Comparison of ENCODE assay signal across 8 mouse cellular contexts in genomic region chr4:108327730-108328484, GRCm38 (mm10). TPM values are rescaled to one million over a fixed set of nuclear protein-coding genes. Genes with fewer than 3 reads are reported as not detected.
DNase-seq lines count a peak whose midpoint lies in the region; ATAC-seq and TF ChIP-seq lines count a peak whose summit lies in the region.

Coa7 (plus strand) TSS chr4:108328140.

- H3K9me3 ChIP-seq in forebrain, embryonic 14.5 days (replicated peaks; ENCODE audit: control insufficient read depth, low read length): no peaks in the 10 kb centered on the region

- H3K27me3 ChIP-seq in forebrain, embryonic 14.5 days (replicated peaks; ENCODE audit: control insufficient read depth, insufficient read depth, low read length): no peaks in the 10 kb centered on the region

- H3K4me3 ChIP-seq in forebrain, embryonic 14.5 days (ENCODE audit: low read depth, low read length): peak within 1 kb of the TSS; percentile 67
- peak within 1 kb of the TSS; percentile 83 for H3K4me3 ChIP-seq in lung, adult 2 months (replicated peaks; ENCODE audit: extremely low read depth, low read depth, low read length)

- intact Hi-C loops in heart, postnatal 14 days (cut with DNase I): loop anchor here (2.0 to 10.0 kb wide), 3 partner anchors 27 to 403 kb away; partner anchors contain the start of genes Cpt2 and Zyg11b

- H3K27ac ChIP-seq in forebrain, embryonic 14.5 days (ENCODE audit: low read depth, low read length): peak within 1 kb of the TSS; percentile 92

- H3K4me2 ChIP-seq in forebrain, embryonic 14.5 days (ENCODE audit: low read length): peak within 1 kb of the TSS; percentile 54

- no peak for TF ChIP-seq CTCF in lung, adult 2 months (IDR thresholded peaks at IDR 0.05; ENCODE audit: insufficient read depth, low read length)

- 0 out of 2 replicates have a peak, but pooled peaks cover 9% of the 10 kb centered on the region for H3K36me3 ChIP-seq in forebrain, embryonic 14.5 days (ENCODE audit: control insufficient read depth, insufficient read depth, low read length)

- peak; percentile 98 for DNase-seq in ES-CJ7 (ENCODE audit: low read depth, low spot score)
- DNase-seq in cerebellum, adult 11 months: peak; percentile 98
- DNase-seq in forebrain, embryonic 14.5 days (ENCODE audit: low spot score): peak; percentile 98
- DNase-seq in heart, postnatal 14 days: peak; percentile 95 to 99
- peak; percentile 94 to 97 for DNase-seq in layer of hippocampus, adult 18-20 months (ENCODE audit: low spot score in 2 of 2)
- DNase-seq in lung, adult 2 months: peak; percentile 98
- peak; percentile 90 to 93 for DNase-seq in thymus, adult 18-20 months

- under 1% methylated on average over 43 of the region's 45 CpGs for WGBS in forebrain, embryonic 14.5 days
- WGBS in lung, adult 2 months: under 1% methylated on average over 45 of the region's 45 CpGs

- H3K4me1 ChIP-seq in forebrain, embryonic 14.5 days (ENCODE audit: control insufficient read depth, insufficient read depth, low read length): 0 out of 2 replicates have a peak, but pooled peaks cover 2% of the 10 kb centered on the region
- peaks cover 4% of the 10 kb centered on the region for H3K4me1 ChIP-seq in lung, adult 2 months (ENCODE audit: control insufficient read depth, insufficient read depth, low read length)

- H3K9ac ChIP-seq in forebrain, embryonic 14.5 days (ENCODE audit: low read length): peak within 1 kb of the TSS; percentile 68

- TF ChIP-seq POLR2A in lung, adult 2 months (IDR thresholded peaks at IDR 0.05; ENCODE audit: borderline replicate concordance, extremely low read depth, low read depth, low read length): peak; percentile 69; the same call in 1 of the 2 replicates

- ATAC-seq in forebrain, embryonic 14.5 days: peak; percentile 94
- ATAC-seq in neutrophil, adult 5-6 weeks (ENCODE audit: extremely low read depth, insufficient number of reproducible peaks, low FRiP score, poor library complexity, severe bottlenecking): peak; percentile 89

RNA-seq across cellular contexts. Expression of gene Coa7, which starts in this region (rescaled TPM):
- 43.1 and 52.2 TPM in 2 replicates for polyA plus RNA-seq in forebrain, embryonic 14.5 days (2014; fragmentation: Nextera tagmentation; extraction: Ambion mirVana)
- 10 to 100 TPM; 41.1 TPM for total RNA-seq in heart, postnatal 14 days (2021)
- total RNA-seq in layer of hippocampus, adult 18-20 months (2021): 10 to 100 TPM; 27.9 to 29.4 TPM
- polyA plus RNA-seq in lung, adult 2 months (2012; rRNA removed): 3.2 and 5.2 TPM in 2 replicates
- 4.5 and 5.5 TPM in 2 replicates for total RNA-seq in neutrophil, adult 5-6 weeks (2017)

Comparison
In these comparisons a context has a peak if more than half of its experiments do, and no peak if none do; other contexts are left out.
1. Peak in every context shown above with its lines: DNase-seq, ATAC-seq, H3K4me3 ChIP-seq and H3K27ac ChIP-seq.